Mouse (Mus musculus): ENCODE measurements around the gene Utp6. TPM values are rescaled to one million over a fixed set of nuclear protein-coding genes. Genes with fewer than 3 reads are reported as not detected.

The Utp6 gene
- total RNA-seq, 2 experiments from 2014 or later: 24.6 to 29.1 TPM

- no peak for DNase-seq (ENCODE audit: low spot score in 2 of 2)
- intact Hi-C loops (cut with DNase I): no loop called here
Observed at GRCm38 (mm10) chr11:79890822-79891221, 71.4 kb downstream of the Utp6 start.

DNA sequence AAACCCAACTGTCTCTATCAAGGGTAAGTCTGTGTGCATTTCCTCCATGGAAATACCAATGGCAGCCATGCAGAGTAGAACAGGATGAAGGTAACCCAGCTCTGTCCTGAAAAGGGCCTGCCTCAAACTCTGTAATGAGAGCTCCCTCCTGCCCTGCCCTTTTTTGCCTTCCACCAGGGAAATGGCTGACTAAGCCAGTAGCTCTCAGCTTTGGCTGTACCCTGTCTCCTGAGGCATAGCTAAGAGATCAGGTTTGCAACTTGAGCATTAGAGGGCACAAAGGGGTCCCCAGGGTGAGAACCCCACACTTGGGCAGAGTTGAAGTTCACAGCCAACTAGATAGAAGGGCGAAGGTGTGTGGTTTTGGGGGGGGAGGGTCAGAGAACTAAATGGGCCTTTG is 75.2 kb downstream of the Utp6 start:
- intact Hi-C loops (cut with DNase I): no loop called here

GRCm38 (mm10) chr11:79886395-79886794 is 75.8 kb downstream of the Utp6 start:
- intact Hi-C loops (cut with DNase I): no loop called here
- no peak for DNase-seq (ENCODE audit: low spot score in 2 of 2)

More for the DNA sequence above, 75.2 kb downstream of the Utp6 start:
- no peak for DNase-seq (ENCODE audit: low spot score in 2 of 2)

GRCm38 (mm10) chr11:79885713-79886393 is 76.3 kb downstream of the Utp6 start:
- intact Hi-C loops (cut with DNase I): no loop called here
- DNase-seq (ENCODE audit: low spot score in 2 of 2): no peak

- intact Hi-C loops (cut with DNase I): no loop called here
- DNase-seq (ENCODE audit: low spot score in 2 of 2): no peak
Observed at GRCm38 (mm10) chr11:79884784-79885183, 77.4 kb downstream of the Utp6 start.

Other genes with a start within 250 kb of the Utp6 start
- 10 to 100 TPM; 31.1 to 37.1 TPM for gene Suz12, start 30.7 kb upstream of the Utp6 start, total RNA-seq (2021)
- 10 to 100 TPM; 15.2 TPM for gene Crlf3, start 118.6 kb upstream of the Utp6 start, total RNA-seq (2021)
- gene Atad5, start 127.0 kb upstream of the Utp6 start, total RNA-seq (2021): 1 to 10 TPM; 2.6 to 4.3 TPM
- 1 to 10 TPM; 7.9 to 8.3 TPM for gene Tefm, start 179.8 kb upstream of the Utp6 start, total RNA-seq (2021)
- gene Adap2, start 191.7 kb upstream of the Utp6 start, total RNA-seq (2021): 10 to 100 TPM in 1 of 2 experiments, 1 to 10 TPM in 1; 7.1 to 10.6 TPM
- gene Rnf135, start 221.5 kb upstream of the Utp6 start, total RNA-seq (2021): 1 to 10 TPM; 5.0 to 7.0 TPM
- 10 to 100 TPM; 68.0 to 68.5 TPM for gene Rhot1, start 246.6 kb upstream of the Utp6 start, total RNA-seq (2021)